Mouse (Mus musculus): Measurements from ENCODE around the gene Bnc2. TPM values are rescaled to one million over a fixed set of nuclear protein-coding genes. Genes with fewer than 3 reads are reported as not detected.

Bnc2 gene
- polyA plus RNA-seq, 1 experiment from 2014 or later = 22.2 TPM

GRCm38 (mm10) chr4:84651786-84652185 lies 23.3 kb downstream of the Bnc2 start:
- DNase-seq (ENCODE audit: low spot score) = no peak
- H3K9ac ChIP-seq (replicated peaks; ENCODE audit: low read length) = no peak overlapping the region
- no peak overlapping the region for H3K27ac ChIP-seq (replicated peaks; ENCODE audit: low read depth, low read length)
- H3K4me1 ChIP-seq (ENCODE audit: control insufficient read depth, insufficient read depth, low read length) = no peaks in the 10 kb centered on the region; the same call in 1 of the 2 replicates
- no peak overlapping the region for H3K4me2 ChIP-seq (ENCODE audit: low read depth, low read length)
- 48% methylated on average over 8 of the region's 8 CpGs for WGBS
- no peaks in the 10 kb centered on the region for H3K27me3 ChIP-seq (ENCODE audit: control insufficient read depth, insufficient read depth, low read length)
- no peaks in the 10 kb centered on the region for H3K9me3 ChIP-seq (replicated peaks; ENCODE audit: control insufficient read depth, low read length)
- H3K4me3 ChIP-seq (ENCODE audit: low read depth, low read length) = no peak overlapping the region
- ATAC-seq (replicated peaks; ENCODE audit: insufficient number of reproducible peaks, low FRiP score, low TSS enrichment, low read depth) = no peak
- H3K36me3 ChIP-seq (replicated peaks; ENCODE audit: control insufficient read depth, insufficient read depth, low read depth, low read length) = no peaks in the 10 kb centered on the region

GRCm38 (mm10) chr4:84646576-84646975 lies 28.5 kb downstream of the Bnc2 start:
- Histone ChIP-seq H3K4me1 (ENCODE audit: control insufficient read depth, insufficient read depth, low read length) (no peaks in the 10 kb centered on the region), H3K36me3 (replicated peaks; ENCODE audit: control insufficient read depth, insufficient read depth, low read depth, low read length) (no peaks in the 10 kb centered on the region), H3K9ac (replicated peaks; ENCODE audit: low read length) (no peak overlapping the region), H3K27me3 (ENCODE audit: control insufficient read depth, insufficient read depth, low read length) (no peaks in the 10 kb centered on the region), H3K9me3 (replicated peaks; ENCODE audit: control insufficient read depth, low read length) (no peaks in the 10 kb centered on the region), H3K4me3 (ENCODE audit: low read depth, low read length) (no peak overlapping the region), H3K4me2 (ENCODE audit: low read depth, low read length) (no peak overlapping the region), H3K27ac (replicated peaks; ENCODE audit: low read depth, low read length) (no peak overlapping the region)
- ATAC-seq (replicated peaks; ENCODE audit: insufficient number of reproducible peaks, low FRiP score, low TSS enrichment, low read depth) = no peak
- DNase-seq (ENCODE audit: low spot score) = no peak

- no peak overlapping the region for H3K9ac ChIP-seq (replicated peaks; ENCODE audit: low read length)
- ATAC-seq (replicated peaks; ENCODE audit: insufficient number of reproducible peaks, low FRiP score, low TSS enrichment, low read depth) = no peak
- WGBS = 57% methylated on average over 6 of the region's 6 CpGs
- peaks cover 5% of the 10 kb centered on the region for H3K4me1 ChIP-seq (ENCODE audit: control insufficient read depth, insufficient read depth, low read length)
- no peak for DNase-seq (ENCODE audit: low spot score)
- no peak overlapping the region for H3K4me2 ChIP-seq (ENCODE audit: low read depth, low read length)
- no peak overlapping the region for H3K27ac ChIP-seq (replicated peaks; ENCODE audit: low read depth, low read length)
- no peak overlapping the region for H3K4me3 ChIP-seq (ENCODE audit: low read depth, low read length)
- H3K27me3 ChIP-seq (ENCODE audit: control insufficient read depth, insufficient read depth, low read length) = no peaks in the 10 kb centered on the region
- H3K9me3 ChIP-seq (replicated peaks; ENCODE audit: control insufficient read depth, low read length) = no peaks in the 10 kb centered on the region
- H3K36me3 ChIP-seq (replicated peaks; ENCODE audit: control insufficient read depth, insufficient read depth, low read depth, low read length) = no peaks in the 10 kb centered on the region
Observed at GRCm38 (mm10) chr4:84639166-84639565, 35.9 kb downstream of the Bnc2 start.

GRCm38 (mm10) chr4:84637641-84638040 lies 37.4 kb downstream of the Bnc2 start:
- WGBS = 2% methylated on average over 10 of the region's 10 CpGs
- Histone ChIP-seq H3K36me3 (replicated peaks; ENCODE audit: control insufficient read depth, insufficient read depth, low read depth, low read length) (no peaks in the 10 kb centered on the region), H3K4me2 (ENCODE audit: low read depth, low read length) (peak overlapping the region; percentile 25; the same call in 1 of the 2 replicates), H3K4me3 (ENCODE audit: low read depth, low read length) (0 out of 2 replicates have a peak overlapping the region, but pooled peaks have one; percentile 5), H3K9me3 (replicated peaks; ENCODE audit: control insufficient read depth, low read length) (no peaks in the 10 kb centered on the region), H3K4me1 (ENCODE audit: control insufficient read depth, insufficient read depth, low read length) (peaks cover 8% of the 10 kb centered on the region), H3K27ac (replicated peaks; ENCODE audit: low read depth, low read length) (peak overlapping the region; percentile 81), H3K9ac (replicated peaks; ENCODE audit: low read length) (0 out of 2 replicates have a peak overlapping the region, but pooled peaks have one; percentile 8), H3K27me3 (ENCODE audit: control insufficient read depth, insufficient read depth, low read length) (no peaks in the 10 kb centered on the region)
- ATAC-seq (replicated peaks; ENCODE audit: insufficient number of reproducible peaks, low FRiP score, low TSS enrichment, low read depth) (peak; percentile 89), DNase-seq (ENCODE audit: low spot score) (peak; percentile 91)

- Histone ChIP-seq H3K27ac (replicated peaks; ENCODE audit: low read depth, low read length) (peak overlapping the region; percentile 54), H3K4me3 (ENCODE audit: low read depth, low read length) (no peak overlapping the region), H3K4me2 (ENCODE audit: low read depth, low read length) (no peak overlapping the region), H3K9me3 (replicated peaks; ENCODE audit: control insufficient read depth, low read length) (no peaks in the 10 kb centered on the region), H3K27me3 (ENCODE audit: control insufficient read depth, insufficient read depth, low read length) (no peaks in the 10 kb centered on the region), H3K9ac (replicated peaks; ENCODE audit: low read length) (peak overlapping the region; percentile 18; the same call in 1 of the 2 replicates), H3K4me1 (ENCODE audit: control insufficient read depth, insufficient read depth, low read length) (peaks cover 8% of the 10 kb centered on the region), H3K36me3 (replicated peaks; ENCODE audit: control insufficient read depth, insufficient read depth, low read depth, low read length) (no peaks in the 10 kb centered on the region)
- 15% methylated on average over 4 of the region's 4 CpGs for WGBS
- peak; percentile 32 for DNase-seq (ENCODE audit: low spot score)
- ATAC-seq (replicated peaks; ENCODE audit: insufficient number of reproducible peaks, low FRiP score, low TSS enrichment, low read depth) = no peak
Observed at GRCm38 (mm10) chr4:84634751-84635150, 40.3 kb downstream of the Bnc2 start.

- peak overlapping the region; percentile 54 for H3K27ac ChIP-seq (replicated peaks; ENCODE audit: low read depth, low read length)
- ATAC-seq (replicated peaks; ENCODE audit: insufficient number of reproducible peaks, low FRiP score, low TSS enrichment, low read depth) (no peak), DNase-seq (ENCODE audit: low spot score) (peak; percentile 76)
- WGBS = 59% methylated on average over 1 of the region's 1 CpGs
- H3K36me3 ChIP-seq (replicated peaks; ENCODE audit: control insufficient read depth, insufficient read depth, low read depth, low read length) = no peaks in the 10 kb centered on the region
- H3K9me3 ChIP-seq (replicated peaks; ENCODE audit: control insufficient read depth, low read length) = no peaks in the 10 kb centered on the region
- no peak overlapping the region for H3K4me3 ChIP-seq (ENCODE audit: low read depth, low read length)
- H3K27me3 ChIP-seq (ENCODE audit: control insufficient read depth, insufficient read depth, low read length) = no peaks in the 10 kb centered on the region
- no peak overlapping the region; the same call in 1 of the 2 replicates for H3K9ac ChIP-seq (replicated peaks; ENCODE audit: low read length)
- no peak overlapping the region for H3K4me2 ChIP-seq (ENCODE audit: low read depth, low read length)
- peaks cover 6% of the 10 kb centered on the region for H3K4me1 ChIP-seq (ENCODE audit: control insufficient read depth, insufficient read depth, low read length)
Observed at GRCm38 (mm10) chr4:84633991-84634390, 41.1 kb downstream of the Bnc2 start.

- H3K27ac ChIP-seq (replicated peaks; ENCODE audit: low read depth, low read length) = no peak overlapping the region
- H3K9ac ChIP-seq (replicated peaks; ENCODE audit: low read length) = 0 out of 2 replicates have a peak overlapping the region, but pooled peaks have one; percentile 15
- peaks cover 6% of the 10 kb centered on the region for H3K4me1 ChIP-seq (ENCODE audit: control insufficient read depth, insufficient read depth, low read length)
- DNase-seq (ENCODE audit: low spot score) (peak; percentile 49), ATAC-seq (replicated peaks; ENCODE audit: insufficient number of reproducible peaks, low FRiP score, low TSS enrichment, low read depth) (no peak)
- no peak overlapping the region for H3K4me2 ChIP-seq (ENCODE audit: low read depth, low read length)
- H3K36me3 ChIP-seq (replicated peaks; ENCODE audit: control insufficient read depth, insufficient read depth, low read depth, low read length) = no peaks in the 10 kb centered on the region
- WGBS = 42% methylated on average over 12 of the region's 12 CpGs
- H3K4me3 ChIP-seq (ENCODE audit: low read depth, low read length) = no peak overlapping the region
- no peaks in the 10 kb centered on the region for H3K27me3 ChIP-seq (ENCODE audit: control insufficient read depth, insufficient read depth, low read length)
- H3K9me3 ChIP-seq (replicated peaks; ENCODE audit: control insufficient read depth, low read length) = no peaks in the 10 kb centered on the region
Observed at GRCm38 (mm10) chr4:84632832-84633789, 42.0 kb downstream of the Bnc2 start.

- Histone ChIP-seq H3K9ac (replicated peaks; ENCODE audit: low read length) (no peak overlapping the region), H3K27ac (replicated peaks; ENCODE audit: low read depth, low read length) (no peak overlapping the region), H3K27me3 (ENCODE audit: control insufficient read depth, insufficient read depth, low read length) (no peaks in the 10 kb centered on the region), H3K4me3 (ENCODE audit: low read depth, low read length) (no peak overlapping the region), H3K4me2 (ENCODE audit: low read depth, low read length) (no peak overlapping the region), H3K36me3 (replicated peaks; ENCODE audit: control insufficient read depth, insufficient read depth, low read depth, low read length) (no peaks in the 10 kb centered on the region), H3K9me3 (replicated peaks; ENCODE audit: control insufficient read depth, low read length) (no peaks in the 10 kb centered on the region), H3K4me1 (ENCODE audit: control insufficient read depth, insufficient read depth, low read length) (no peaks in the 10 kb centered on the region)
- WGBS = 89% methylated on average over 7 of the region's 7 CpGs
- DNase-seq (ENCODE audit: low spot score) (no peak), ATAC-seq (replicated peaks; ENCODE audit: insufficient number of reproducible peaks, low FRiP score, low TSS enrichment, low read depth) (no peak)
Observed at GRCm38 (mm10) chr4:84627616-84628015, 47.5 kb downstream of the Bnc2 start.
